Mouse (Mus musculus): Measurements from ENCODE around the gene Esrp2.

Esrp2 gene

DNA sequence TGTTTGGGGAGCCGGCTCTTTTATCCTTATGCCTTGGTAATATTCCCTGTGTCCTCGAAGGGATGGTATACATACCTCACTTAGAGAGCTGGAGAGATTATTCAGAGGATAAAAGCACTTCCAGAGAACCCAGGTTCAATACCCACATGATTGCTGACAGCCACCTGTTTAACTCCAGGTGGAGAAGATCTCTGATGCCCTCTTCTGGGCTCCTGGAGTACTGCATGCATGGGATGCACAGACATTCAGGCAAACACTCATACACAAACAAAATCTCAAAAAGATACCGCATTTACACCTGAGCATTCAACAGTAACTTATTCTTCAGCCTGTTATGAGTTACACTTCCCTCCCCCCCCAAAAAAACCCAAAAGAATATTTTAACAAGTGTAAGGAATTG, 20.9 kb downstream of the Esrp2 start:
- DNase-seq = peak; percentile 51

DNA sequence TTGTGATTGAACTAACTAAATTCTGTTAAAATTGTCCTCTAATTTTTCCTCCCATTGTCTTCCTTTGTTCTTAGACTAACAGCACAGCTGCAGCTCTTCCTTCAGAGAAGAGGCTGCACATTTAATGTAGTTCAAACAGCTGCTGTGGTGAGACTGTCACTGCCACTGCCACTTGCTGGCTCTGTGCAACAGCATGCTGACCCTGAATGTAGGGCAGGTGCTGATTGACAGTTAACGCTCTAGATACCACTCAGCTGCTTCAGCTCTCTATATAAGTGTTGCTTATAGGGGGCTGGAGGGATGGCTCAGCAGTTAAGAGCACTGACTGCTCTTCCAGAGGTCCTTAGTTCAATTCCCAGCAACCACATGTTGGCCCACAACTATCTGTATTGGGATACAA, 24.3 kb downstream of the Esrp2 start:
- DNase-seq = no peak

DNA sequence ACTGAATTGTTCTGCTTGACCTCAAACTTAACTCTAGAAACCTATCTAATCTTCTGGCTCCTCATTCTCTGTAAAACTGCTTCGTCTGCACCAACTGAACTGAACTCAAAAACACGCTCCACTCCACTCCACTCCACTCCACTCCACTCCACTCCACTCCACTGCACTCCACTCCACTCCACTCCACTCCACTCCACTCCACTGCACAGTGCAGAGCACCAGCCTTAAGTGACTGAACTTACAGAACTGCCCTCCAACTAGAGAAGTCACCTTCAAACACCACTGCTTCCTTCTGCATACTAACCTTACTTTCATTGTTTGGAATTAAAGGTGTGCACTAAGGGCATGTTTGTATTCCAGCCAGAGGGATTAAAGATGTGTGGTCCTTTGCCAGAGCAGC, 24.7 kb downstream of the Esrp2 start:
- DNase-seq = no peak

DNA sequence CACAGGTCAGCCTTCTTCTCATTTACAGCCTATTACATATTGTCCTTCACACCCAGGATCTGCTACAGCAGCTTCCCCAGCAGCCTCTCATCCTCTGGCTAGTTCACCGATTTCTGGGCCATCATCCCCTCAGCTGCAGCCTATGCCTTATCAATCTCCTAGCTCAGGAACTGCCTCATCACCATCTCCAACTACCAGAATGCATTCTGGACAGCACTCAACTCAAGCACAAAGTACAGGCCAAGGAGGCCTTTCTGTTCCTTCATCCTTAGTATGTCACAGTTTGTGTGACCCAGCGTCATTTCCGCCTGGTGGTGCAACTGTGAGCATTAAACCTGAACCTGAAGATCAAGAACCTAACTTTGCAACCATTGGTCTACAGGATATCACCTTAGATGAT, 28.0 kb downstream of the Esrp2 start:
- no peak for DNase-seq

DNA sequence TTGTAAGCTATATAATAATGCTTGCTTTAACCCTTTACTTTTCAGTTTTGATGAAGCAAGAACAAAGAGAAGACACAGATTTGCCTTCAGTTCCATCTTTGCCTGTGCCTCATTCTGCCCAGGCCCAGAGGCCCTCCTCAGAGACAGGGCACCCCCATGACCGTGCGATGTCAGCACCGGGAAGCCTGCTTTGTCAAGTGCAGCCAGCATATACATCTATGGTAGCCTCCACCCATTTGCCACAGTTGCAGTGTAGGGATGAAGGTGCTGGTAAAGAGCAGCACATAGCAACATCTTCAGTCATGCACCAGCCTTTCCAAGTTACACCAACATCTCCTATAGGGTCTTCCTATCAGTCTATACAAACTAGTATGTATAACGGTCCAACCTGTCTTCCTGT, 28.7 kb downstream of the Esrp2 start:
- no peak for DNase-seq

DNA sequence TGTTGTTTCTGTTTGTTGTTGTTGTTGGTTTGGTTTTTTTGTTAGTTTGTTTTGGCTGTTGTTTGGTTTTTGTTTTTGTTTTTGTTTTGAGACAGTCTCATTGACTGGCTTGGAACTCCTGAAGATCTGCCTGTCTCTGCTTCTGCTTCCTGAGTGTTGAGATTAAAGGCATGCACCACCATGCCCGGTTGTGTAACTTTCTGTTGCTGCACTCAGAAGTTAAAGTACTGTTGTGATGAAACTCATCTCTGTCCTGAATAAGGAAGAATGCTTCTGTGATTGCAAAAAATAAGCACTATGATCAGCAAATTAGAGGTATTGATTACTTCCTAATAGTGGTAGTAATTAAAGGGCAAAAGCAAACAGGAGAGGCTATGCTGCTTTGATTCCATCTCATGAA, 30.6 kb downstream of the Esrp2 start:
- no peak for DNase-seq

DNA sequence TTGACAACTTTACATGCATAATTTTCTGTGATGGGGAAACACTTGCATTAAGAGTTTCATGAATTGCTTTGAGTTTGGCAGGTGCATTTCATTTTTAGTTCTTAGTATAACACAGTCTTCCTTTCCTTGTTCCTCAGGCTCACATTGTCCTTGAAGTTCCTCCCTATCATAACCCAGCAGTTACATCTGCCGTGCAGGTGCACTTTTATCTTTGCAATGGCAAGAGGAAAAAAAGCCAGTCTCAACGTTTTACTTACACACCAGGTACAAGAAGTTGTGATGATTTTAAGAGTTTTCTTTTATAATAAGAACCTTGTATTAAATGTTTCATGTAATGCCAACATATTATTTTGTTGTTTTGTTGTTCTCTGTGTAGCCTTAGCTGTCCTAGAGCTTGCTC, 32.9 kb downstream of the Esrp2 start:
- DNase-seq = no peak

DNA sequence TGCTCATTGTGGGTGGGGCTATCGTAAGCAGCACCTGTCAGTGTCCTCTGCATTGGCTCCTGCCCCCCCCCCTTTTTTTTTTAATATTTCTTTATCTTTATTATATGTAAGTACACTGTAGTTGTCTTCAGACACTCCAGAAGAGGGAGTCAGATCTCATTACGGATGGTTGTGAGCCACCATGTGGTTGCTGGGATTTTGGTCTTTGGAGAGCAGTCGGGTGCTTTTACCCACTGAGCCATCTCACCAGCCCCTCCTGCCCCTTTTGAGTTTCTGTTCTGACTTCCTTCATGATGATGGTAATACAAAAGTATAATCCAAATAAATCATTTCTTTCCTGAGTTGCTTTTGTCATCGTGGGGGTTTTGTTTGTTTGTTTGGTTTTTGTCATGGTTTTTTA, 34.5 kb downstream of the Esrp2 start:
- DNase-seq = no peak

Measured in right cerebral cortex, postnatal 4 days (tissue).